Mouse (Mus musculus) heart, adult 2 months (tissue): ENCODE results near the gene Wdr70. TPM values are rescaled to one million over a fixed set of nuclear protein-coding genes. Genes with fewer than 3 reads are reported as not detected.

Source experiments
- DNase-seq, 2 experiments: peaks; one replicate each; pipeline ENCODE4 v3.0.0; 2021
- H3K27ac ChIP-seq: fragments of 200-600 bp; 2 replicates; pipeline ENCODE4 v1.8.1; 2022
- H3K27me3 ChIP-seq: fragments of 200-500 bp; 2 replicates; pipeline ENCODE4 v1.6.1; 2012; ENCODE audit warnings: mild to moderate bottlenecking, low read length, inconsistent platforms, mixed read lengths; ENCODE audit not compliant: control insufficient read depth, insufficient read depth
- H3K36me3 ChIP-seq: fragments of 200-500 bp; 2 replicates; pipeline ENCODE4 v1.6.1; 2012; ENCODE audit warnings: low read length, inconsistent platforms; ENCODE audit not compliant: control insufficient read depth, insufficient read depth
- H3K4me1 ChIP-seq: fragments of 200-500 bp; 2 replicates; pipeline ENCODE4 v1.6.1; 2011; ENCODE audit warnings: low read length; ENCODE audit not compliant: control insufficient read depth, insufficient read depth
- H3K4me3 ChIP-seq: fragments of 200-600 bp; 2 replicates; pipeline ENCODE4 v1.8.1; 2022
- H3K79me2 ChIP-seq: fragments of 200-500 bp; replicated peaks from 2 replicates; pipeline ENCODE4 v1.6.1; 2012; ENCODE audit warnings: mild to moderate bottlenecking, inconsistent platforms, low read length, moderate library complexity, mixed read lengths; ENCODE audit not compliant: control insufficient read depth, insufficient read depth
- H3K9ac ChIP-seq: fragments of 200-500 bp; 2 replicates; pipeline ENCODE4 v1.6.1; 2012; ENCODE audit warnings: low read depth, mild to moderate bottlenecking, control low read depth, inconsistent platforms, low read length, mixed read lengths
- CTCF ChIP-seq: fragments of 200-600 bp; IDR thresholded peaks from 2 replicates; pipeline ENCODE4 v1.8.1; 2022; ENCODE audit warnings: antibody characterized with exemption, mild to moderate bottlenecking, moderate library complexity
- EP300 ChIP-seq: fragments of 200-500 bp; IDR thresholded peaks from 2 replicates; pipeline ENCODE4 v1.6.1; 2011; ENCODE audit warnings: low read depth, low read length, control low read depth; ENCODE audit not compliant: insufficient read depth
- POLR2A ChIP-seq: fragments of 200-500 bp; IDR thresholded peaks from 2 replicates; pipeline ENCODE4 v1.6.1; 2011; ENCODE audit warnings: mild to moderate bottlenecking, low read depth, low read length, control low read depth; ENCODE audit not compliant: insufficient read depth
- WGBS: fragments of 180-500 bp; shearing (Covaris S2); methylation state at CpG from one replicate; pipeline ENCODE4 v1.1.7; 2018; 5-methylcytosine and 5-hydroxymethylcytosine counted together
- intact Hi-C: fragments of 180-260 bp; cut with DNase I; formaldehyde crosslinking; loops from one replicate; pipeline ENCODE4 v1.15.1; 2025
- polyA plus RNA-seq: library from polyadenylated mRNA; depleted of rRNA; stranded (reverse); fragments of >200 nt; gene quantifications from 2 replicates; pipeline ENCODE4 v1.2.3, GENCODE M21; 2012
- total RNA-seq, 2 experiments: library from RNA; stranded (reverse); gene quantifications; 2 replicates each; pipeline ENCODE4 v1.2.3; 2021

The Wdr70 gene
- total and polyA plus RNA-seq, 3 experiments = 12.1 to 21.1 (median 20.7) TPM

GRCm38 (mm10) chr15:7878861-7879260 is 220.1 kb downstream of the Wdr70 start:
- H3K4me1 ChIP-seq = peaks cover 3% of the 10 kb centered on the region
- H3K79me2 ChIP-seq = no peaks in the 10 kb centered on the region
- DNase-seq = no peak
- TF ChIP-seq CTCF (no peak), POLR2A (no peak), EP300 (no peak)
- no peak overlapping the region for H3K27ac ChIP-seq
- WGBS = 95% methylated on average over 10 of the region's 10 CpGs
- peaks cover 11% of the 10 kb centered on the region for H3K36me3 ChIP-seq
- no peaks in the 10 kb centered on the region for H3K27me3 ChIP-seq
- H3K4me3 ChIP-seq = no peak overlapping the region
- intact Hi-C loops = no loop called here
- H3K9ac ChIP-seq = no peak overlapping the region

- peak; percentile 19 to 24 for DNase-seq
- Histone ChIP-seq H3K79me2 (no peaks in the 10 kb centered on the region), H3K27ac (no peak overlapping the region; the same call in 1 of the 2 replicates), H3K4me3 (no peak overlapping the region), H3K36me3 (peaks cover 11% of the 10 kb centered on the region), H3K27me3 (no peaks in the 10 kb centered on the region), H3K9ac (no peak overlapping the region), H3K4me1 (peaks cover 3% of the 10 kb centered on the region)
- WGBS = 55% methylated on average over 22 of the region's 22 CpGs
- no peak for TF ChIP-seq POLR2A
- TF ChIP-seq CTCF = no peak
- no peak for TF ChIP-seq EP300
- intact Hi-C loops = no loop called here
These were observed 221.2 kb downstream of the Wdr70 start for GRCm38 (mm10) chr15:7877560-7878467.

- no peak overlapping the region for H3K4me3 ChIP-seq
- no peak for DNase-seq
- TF ChIP-seq POLR2A = no peak
- no peak for TF ChIP-seq CTCF
- TF ChIP-seq EP300 = no peak
- no peaks in the 10 kb centered on the region for H3K27me3 ChIP-seq
- peaks cover 3% of the 10 kb centered on the region for H3K4me1 ChIP-seq
- H3K27ac ChIP-seq = no peak overlapping the region
- no peaks in the 10 kb centered on the region for H3K79me2 ChIP-seq
- no peak overlapping the region for H3K9ac ChIP-seq
- 35% methylated on average over 6 of the region's 6 CpGs for WGBS
- intact Hi-C loops = no loop called here
- peaks cover 11% of the 10 kb centered on the region for H3K36me3 ChIP-seq
These were observed 223.1 kb downstream of the Wdr70 start for GRCm38 (mm10) chr15:7875879-7876278.

- H3K36me3 ChIP-seq = peaks cover 11% of the 10 kb centered on the region
- H3K9ac ChIP-seq = no peak overlapping the region
- TF ChIP-seq EP300 (no peak), CTCF (no peak), POLR2A (no peak)
- H3K27me3 ChIP-seq = no peaks in the 10 kb centered on the region
- DNase-seq = no peak
- peaks cover 3% of the 10 kb centered on the region for H3K4me1 ChIP-seq
- H3K4me3 ChIP-seq = no peak overlapping the region
- intact Hi-C loops = no loop called here
- H3K27ac ChIP-seq = no peak overlapping the region
- WGBS = 83% methylated on average over 5 of the region's 5 CpGs
- no peaks in the 10 kb centered on the region for H3K79me2 ChIP-seq
These were observed 226.5 kb downstream of the Wdr70 start for GRCm38 (mm10) chr15:7872473-7872872.

- DNase-seq = no peak
- H3K4me1 ChIP-seq = no peaks in the 10 kb centered on the region
- H3K36me3 ChIP-seq = no peaks in the 10 kb centered on the region
- no peak overlapping the region for H3K9ac ChIP-seq
- TF ChIP-seq POLR2A = no peak
- intact Hi-C loops = no loop called here
- no peaks in the 10 kb centered on the region for H3K79me2 ChIP-seq
- WGBS = 87% methylated on average over 3 of the region's 3 CpGs
- H3K4me3 ChIP-seq = no peak overlapping the region
- H3K27me3 ChIP-seq = no peaks in the 10 kb centered on the region
- no peak overlapping the region for H3K27ac ChIP-seq
These were observed 233.7 kb downstream of the Wdr70 start for GRCm38 (mm10) chr15:7865305-7865704.

- DNase-seq = no peak
- WGBS = 71% methylated on average over 5 of the region's 5 CpGs
- intact Hi-C loops = no loop called here
These were observed 235.7 kb downstream of the Wdr70 start for GRCm38 (mm10) chr15:7863328-7863727.

More at GRCm38 (mm10) chr15:7863328-7863727, 235.7 kb downstream of the Wdr70 start:
- H3K27me3 ChIP-seq = no peaks in the 10 kb centered on the region
- no peaks in the 10 kb centered on the region for H3K36me3 ChIP-seq
- H3K9ac ChIP-seq = no peak overlapping the region
- TF ChIP-seq CTCF = no peak
- TF ChIP-seq EP300 = no peak
- TF ChIP-seq POLR2A = no peak
- no peak overlapping the region for H3K4me3 ChIP-seq
- H3K27ac ChIP-seq = no peak overlapping the region
- H3K4me1 ChIP-seq = no peaks in the 10 kb centered on the region
- no peaks in the 10 kb centered on the region for H3K79me2 ChIP-seq
